Mouse (Mus musculus): Measurements from ENCODE around the gene Aff3. TPM values are rescaled to one million over a fixed set of nuclear protein-coding genes. Genes with fewer than 3 reads are reported as not detected.

Aff3 gene
- polyA plus RNA-seq, 1 experiment from 2014 or later, result 8.5 TPM

Other genes starting within 250 kb of the Aff3 start
- 1.1 and 1.2 TPM in 2 replicates for gene Lonrf2, start 171.8 kb upstream of the Aff3 start, polyA plus RNA-seq (2015; fragmentation: Nextera tagmentation; extraction: Ambion mirVana)
- 3.9 and 4.4 TPM in 2 replicates for gene Chst10, start 233.2 kb upstream of the Aff3 start, polyA plus RNA-seq (2015; fragmentation: Nextera tagmentation; extraction: Ambion mirVana)

Data from intestine, embryonic 15.5 days (tissue).